Mouse (Mus musculus) ES-E14 (cell line): ENCODE data around the gene Npas3.

Experiments
- CHD2 ChIP-seq: IDR thresholded peaks from 2 replicates; pipeline ENCODE4 v1.6.1; 2014; ENCODE audit warnings: mild to moderate bottlenecking, low read depth, low read length, inconsistent platforms
- HCFC1 ChIP-seq: IDR thresholded peaks from 2 replicates; pipeline ENCODE4 v1.6.1; 2012; ENCODE audit warnings: low read length, inconsistent platforms, borderline replicate concordance; ENCODE audit not compliant: insufficient read depth

- TF ChIP-seq HCFC1 (no peak), CHD2 (no peak)
These were observed 789.1 kb downstream of the Npas3 start for GRCm38 (mm10) chr12:54037602-54038001.
